Mouse (Mus musculus) CH12.LX (cell line): ENCODE measurements around the gene Arhgef3. TPM values are rescaled to one million over a fixed set of nuclear protein-coding genes. Genes with fewer than 3 reads are reported as not detected.

Source experiments
- DNase-seq: peaks from one replicate; pipeline ENCODE4 v3.0.0-alpha.2; 2013; ENCODE audit errors: extremely low read depth
- H3K27ac ChIP-seq: 2 replicates; pipeline ENCODE4 v1.5.1; 2012; ENCODE audit warnings: low read depth, mild to moderate bottlenecking, control low read depth, moderate library complexity; ENCODE audit not compliant: insufficient read depth
- H3K27me3 ChIP-seq: replicated peaks from 2 replicates; pipeline ENCODE3; 2012; ENCODE audit warnings: inconsistent platforms
- H3K36me3 ChIP-seq, 2 experiments: replicated peaks in 1 of 2; 2 replicates each; pipeline versions ENCODE3 to v1.6.1; 2012; ENCODE audit warnings: inconsistent platforms in 1 of 2, low read length in 1 of 2, mild to moderate bottlenecking in 1 of 2, mixed read lengths in 1 of 2, moderate library complexity in 1 of 2; ENCODE audit not compliant: control insufficient read depth in 1 of 2, insufficient read depth in 1 of 2
- H3K4me1 ChIP-seq, 2 experiments: 2 replicates each; pipeline ENCODE4 v1.6.1; 2012; ENCODE audit warnings: inconsistent platforms in 1 of 2, moderate library complexity in 1 of 2; ENCODE audit not compliant: insufficient read depth in 2 of 2, control insufficient read depth in 1 of 2
- H3K4me2 ChIP-seq: 2 replicates; pipeline ENCODE4 v1.6.1; 2012; ENCODE audit warnings: low read depth, mild to moderate bottlenecking, control low read depth; ENCODE audit not compliant: poor library complexity, insufficient read depth, severe bottlenecking
- H3K4me3 ChIP-seq, 3 experiments: fragments of 150-350 bp in 1 of 3; sonication (generic) in 1 of 3; replicated peaks in 1 of 3; 2 replicates each; pipeline versions ENCODE3 to v1.5.1; 2011 to 2012; ENCODE audit warnings: low read depth in 2 of 3, low read length in 2 of 3, mild to moderate bottlenecking in 2 of 3, moderate library complexity in 2 of 3, control low read depth in 1 of 3, improper control_type of control experiment in 1 of 3, inconsistent platforms in 1 of 3, mixed read lengths in 1 of 3; ENCODE audit not compliant: poor library complexity in 1 of 3
- H3K79me2 ChIP-seq: replicated peaks from 2 replicates; pipeline ENCODE4 v1.6.1; 2012; ENCODE audit warnings: mild to moderate bottlenecking, moderate library complexity; ENCODE audit not compliant: control insufficient read depth, poor library complexity, insufficient read depth, severe bottlenecking; ENCODE audit errors: extremely low read depth
- H3K9ac ChIP-seq: 2 replicates; pipeline ENCODE4 v1.6.1; 2012; ENCODE audit warnings: low read depth, mild to moderate bottlenecking, control low read depth, moderate library complexity; ENCODE audit not compliant: insufficient read depth
- H3K9me3 ChIP-seq: replicated peaks from 2 replicates; pipeline ENCODE3; 2012; ENCODE audit warnings: low read length, inconsistent platforms, mixed read lengths
- BHLHE40 ChIP-seq: IDR thresholded peaks from 2 replicates; pipeline ENCODE4 v1.6.1; 2011; ENCODE audit warnings: mild to moderate bottlenecking, low read depth, low read length, improper control_type of control experiment
- CHD1 ChIP-seq: IDR thresholded peaks from 2 replicates; pipeline ENCODE4 v1.6.1; 2012; ENCODE audit warnings: low read depth, low read length, improper control_type of control experiment, inconsistent platforms
- CHD2 ChIP-seq: IDR thresholded peaks from 2 replicates; pipeline ENCODE4 v1.6.1; 2011; ENCODE audit warnings: low read length, improper control_type of control experiment
- E2F4 ChIP-seq: IDR thresholded peaks from 2 replicates; pipeline ENCODE4 v1.6.1; 2011; ENCODE audit warnings: low read depth, low read length, improper control_type of control experiment; ENCODE audit not compliant: insufficient replicate concordance
- ELF1 ChIP-seq: IDR thresholded peaks from 2 replicates; pipeline ENCODE4 v1.6.1; 2014; ENCODE audit warnings: low read depth, mild to moderate bottlenecking, inconsistent platforms, low read length, improper control_type of control experiment
- EP300 ChIP-seq: IDR thresholded peaks from 2 replicates; pipeline ENCODE4 v1.6.1; 2011; ENCODE audit warnings: low read length, improper control_type of control experiment
- ETS1 ChIP-seq: conservative IDR thresholded peaks from 2 replicates; pipeline ENCODE4 v1.6.1; 2012; ENCODE audit warnings: low read depth, mild to moderate bottlenecking, inconsistent platforms, low read length, improper control_type of control experiment, moderate library complexity
- GABPA ChIP-seq: IDR thresholded peaks from 2 replicates; pipeline ENCODE4 v1.6.1; 2012; ENCODE audit warnings: low read depth, low read length, improper control_type of control experiment, inconsistent platforms; ENCODE audit not compliant: insufficient replicate concordance
- HCFC1 ChIP-seq: IDR thresholded peaks from 2 replicates; pipeline ENCODE4 v1.6.1; 2012; ENCODE audit warnings: low read depth, mild to moderate bottlenecking, inconsistent platforms, low read length, improper control_type of control experiment
- IRF4 ChIP-seq: IDR thresholded peaks from 2 replicates; pipeline ENCODE4 v1.6.1; 2014; ENCODE audit warnings: low read depth, mild to moderate bottlenecking, inconsistent platforms, low read length, improper control_type of control experiment
- JUN ChIP-seq: IDR thresholded peaks from 2 replicates; pipeline ENCODE4 v1.6.1; 2011; ENCODE audit warnings: low read depth, mild to moderate bottlenecking, low read length, improper control_type of control experiment, moderate library complexity; ENCODE audit not compliant: insufficient read depth
- KAT2A ChIP-seq: IDR thresholded peaks from 2 replicates; pipeline ENCODE4 v1.6.1; 2012; ENCODE audit warnings: low read length, improper control_type of control experiment, inconsistent platforms; ENCODE audit not compliant: insufficient replicate concordance
- MAX ChIP-seq: IDR thresholded peaks from 2 replicates; pipeline ENCODE4 v1.6.1; 2011; ENCODE audit warnings: low read length, improper control_type of control experiment
- MEF2A ChIP-seq: IDR thresholded peaks from 2 replicates; pipeline ENCODE4 v1.6.1; 2014; ENCODE audit warnings: low read depth, mild to moderate bottlenecking, inconsistent platforms, low read length, improper control_type of control experiment, borderline replicate concordance
- MXI1 ChIP-seq: IDR thresholded peaks from 2 replicates; pipeline ENCODE4 v1.6.1; 2011; ENCODE audit warnings: mild to moderate bottlenecking, low read depth, low read length, improper control_type of control experiment
- MYC ChIP-seq: IDR thresholded peaks from 2 replicates; pipeline ENCODE4 v1.6.1; 2011; ENCODE audit warnings: low read depth, mild to moderate bottlenecking, improper control_type of control experiment, low read length
- NELFE ChIP-seq: IDR thresholded peaks from 2 replicates; pipeline ENCODE4 v1.6.1; 2011; ENCODE audit warnings: low read depth, low read length, improper control_type of control experiment
- NRF1 ChIP-seq: IDR thresholded peaks from 2 replicates; pipeline ENCODE4 v1.6.1; 2014; ENCODE audit warnings: low read depth, mild to moderate bottlenecking, inconsistent platforms, low read length, improper control_type of control experiment, moderate library complexity
- PAX5 ChIP-seq: IDR thresholded peaks from 2 replicates; pipeline ENCODE4 v1.6.1; 2012; ENCODE audit warnings: low read length, inconsistent platforms, mixed read lengths
- POLR2A ChIP-seq: IDR thresholded peaks from 2 replicates; pipeline ENCODE4 v1.6.1; 2011; ENCODE audit warnings: low read depth, mild to moderate bottlenecking, improper control_type of control experiment, low read length
- POLR2AphosphoS2 ChIP-seq: IDR thresholded peaks from 2 replicates; pipeline ENCODE4 v1.6.1; 2011; ENCODE audit warnings: low read depth, low read length, improper control_type of control experiment
- RAD21 ChIP-seq: IDR thresholded peaks from 2 replicates; pipeline ENCODE4 v1.6.1; 2011; ENCODE audit warnings: low read depth, mild to moderate bottlenecking, low read length, improper control_type of control experiment, moderate library complexity
- RCOR1 ChIP-seq: conservative IDR thresholded peaks from 2 replicates; pipeline ENCODE4 v1.6.1; 2012; ENCODE audit warnings: low read depth, mild to moderate bottlenecking, inconsistent platforms, low read length, improper control_type of control experiment
- SIN3A ChIP-seq: IDR thresholded peaks from 2 replicates; pipeline ENCODE4 v1.6.1; 2012; ENCODE audit warnings: low read length, improper control_type of control experiment, inconsistent platforms
- SMC3 ChIP-seq: IDR thresholded peaks from 2 replicates; pipeline ENCODE4 v1.6.1; 2011; ENCODE audit warnings: low read depth, low read length, improper control_type of control experiment
- TBP ChIP-seq: conservative IDR thresholded peaks from 2 replicates; pipeline ENCODE4 v1.6.1; 2011; ENCODE audit warnings: low read depth, low read length, improper control_type of control experiment
- TCF12 ChIP-seq: IDR thresholded peaks from 2 replicates; pipeline ENCODE4 v1.6.1; 2014; ENCODE audit warnings: low read depth, mild to moderate bottlenecking, inconsistent platforms, low read length, improper control_type of control experiment
- UBTF ChIP-seq: IDR thresholded peaks from 2 replicates; pipeline ENCODE4 v1.6.1; 2012; ENCODE audit warnings: low read depth, mild to moderate bottlenecking, inconsistent platforms, low read length, improper control_type of control experiment, moderate library complexity
- USF1 ChIP-seq: IDR thresholded peaks from 2 replicates; pipeline ENCODE4 v1.6.1; 2014; ENCODE audit warnings: low read depth, mild to moderate bottlenecking, inconsistent platforms, low read length, improper control_type of control experiment
- ZC3H11A ChIP-seq: IDR thresholded peaks from 2 replicates; pipeline ENCODE4 v1.6.1; 2012; ENCODE audit warnings: low read depth, mild to moderate bottlenecking, inconsistent platforms, low read length, improper control_type of control experiment
- ZKSCAN1 ChIP-seq: IDR thresholded peaks from 2 replicates; pipeline ENCODE4 v1.6.1; 2012; ENCODE audit warnings: low read depth, inconsistent platforms, low read length, improper control_type of control experiment, borderline replicate concordance
- ZMIZ1 ChIP-seq: IDR thresholded peaks from 2 replicates; pipeline ENCODE4 v1.6.1; 2012; ENCODE audit warnings: low read depth, mild to moderate bottlenecking, inconsistent platforms, low read length, improper control_type of control experiment
- ZNF384 ChIP-seq: IDR thresholded peaks from 2 replicates; pipeline ENCODE4 v1.6.1; 2012; ENCODE audit warnings: low read depth, low read length, improper control_type of control experiment, inconsistent platforms
- dilution Hi-C: fragments of 300-500 bp; cut with MboI; formaldehyde crosslinking; loops from 2 replicates; pipeline ENCODE4 v1.14.3; 2020; ENCODE audit warnings: low sequenced_read_pairs; ENCODE audit not compliant: extremely low pct_unique_long_range_greater_than_20kb, extremely low pct_ligation_motif_present
- in situ Hi-C: fragments of 300-500 bp; cut with MboI; formaldehyde crosslinking; loops from 3 replicates; pipeline ENCODE4 v1.14.3; 2019; ENCODE audit warnings: low sequenced_read_pairs, low pct_ligation_motif_present, low pct_unique_long_range_greater_than_20kb, mixed read lengths
- polyA plus RNA-seq: library from polyadenylated mRNA; unstranded; fragments of >175 nt; gene quantifications from 2 replicates; pipeline ENCODE4 v1.2.1, GENCODE M21; 2012; ENCODE audit warnings: low read depth; ENCODE audit not compliant: insufficient read length
- total RNA-seq, 2 experiments: library from RNA; depleted of rRNA; stranded (reverse); fragments of 300-350 nt in 1 of 2; fragments of >200 nt in 1 of 2; gene quantifications; 2 replicates each; pipeline ENCODE4 v1.2.3; 2012 to 2014

Arhgef3 gene
- total and polyA plus RNA-seq, 3 experiments: 0.51 to 0.64 (median 0.62) TPM

GRCm38 (mm10) chr14:27383321-27383830 lies 268.7 kb downstream of the Arhgef3 start:
- no peaks in the 10 kb centered on the region for H3K4me1 ChIP-seq
- no peak for DNase-seq
- no peak overlapping the region for H3K27ac ChIP-seq
- no peak overlapping the region for H3K9ac ChIP-seq
- no peak overlapping the region for H3K4me3 ChIP-seq
- no peak overlapping the region for H3K4me2 ChIP-seq
- H3K9me3 ChIP-seq: peaks cover 2% of the 10 kb centered on the region
- H3K27me3 ChIP-seq: no peaks in the 10 kb centered on the region
- no peaks in the 10 kb centered on the region for H3K79me2 ChIP-seq
- H3K36me3 ChIP-seq: no peaks in the 10 kb centered on the region
- in situ Hi-C loops: no loop called here
- TF ChIP-seq SMC3 (no peak), GABPA (no peak), KAT2A (no peak), USF1 (no peak), POLR2A (no peak), MYC (no peak), PAX5 (no peak), RCOR1 (no peak), NRF1 (no peak), UBTF (no peak), ZMIZ1 (no peak), RAD21 (no peak), EP300 (no peak), IRF4 (no peak), JUN (no peak)
- TF ChIP-seq, all 38 proteins: peak for 0
- dilution Hi-C loops: no loop called here

- peaks cover 2% of the 10 kb centered on the region for H3K9me3 ChIP-seq
- H3K27ac ChIP-seq: no peak overlapping the region
- in situ Hi-C loops: no loop called here
- no peak overlapping the region for H3K4me2 ChIP-seq
- H3K27me3 ChIP-seq: no peaks in the 10 kb centered on the region
- no peak overlapping the region for H3K9ac ChIP-seq
- H3K36me3 ChIP-seq: no peaks in the 10 kb centered on the region
- H3K4me3 ChIP-seq: no peak overlapping the region
- H3K79me2 ChIP-seq: no peaks in the 10 kb centered on the region
- H3K4me1 ChIP-seq: no peaks in the 10 kb centered on the region
- DNase-seq: no peak
- dilution Hi-C loops: no loop called here
- no peak for TF ChIP-seq ZKSCAN1
- no peak for TF ChIP-seq ZC3H11A
- no peak for TF ChIP-seq USF1
- TF ChIP-seq CHD2: no peak
- TF ChIP-seq ZNF384: no peak
- no peak for TF ChIP-seq SMC3
- TF ChIP-seq GABPA: no peak
- TF ChIP-seq ELF1: no peak
- TF ChIP-seq POLR2A: no peak
- no peak for TF ChIP-seq TBP
- TF ChIP-seq POLR2AphosphoS2: no peak
- TF ChIP-seq HCFC1: no peak
- peak; percentile 70 for TF ChIP-seq BHLHE40
- no peak for TF ChIP-seq MAX
- TF ChIP-seq NELFE: no peak
- TF ChIP-seq TCF12: 0 out of 2 replicates have a peak, but pooled peaks have one; percentile 18
- TF ChIP-seq ETS1: no peak; the same call in 1 of the 2 replicates
- no peak for TF ChIP-seq SIN3A
- no peak for TF ChIP-seq E2F4
- no peak for TF ChIP-seq NRF1
- peak; percentile 86 for TF ChIP-seq IRF4
- no peak for TF ChIP-seq PAX5
- no peak for TF ChIP-seq MXI1
- no peak for TF ChIP-seq RAD21
- TF ChIP-seq CHD1: no peak
- TF ChIP-seq MEF2A: 0 out of 2 replicates have a peak, but pooled peaks have one; percentile 34
These were observed 269.4 kb downstream of the Arhgef3 start for GRCm38 (mm10) chr14:27384143-27384542.
